Mouse (Mus musculus): ENCODE measurements around the gene Esam. TPM values are rescaled to one million over a fixed set of nuclear protein-coding genes. Genes with fewer than 3 reads are reported as not detected.
A peak's percentile ranks its signal among the peaks of the same experiment; 100 is the strongest.

Esam gene
- 24.8 and 42.8 TPM in 2 replicates for polyA plus RNA-seq (2014; fragmentation: Nextera tagmentation; extraction: Ambion mirVana)

DNA sequence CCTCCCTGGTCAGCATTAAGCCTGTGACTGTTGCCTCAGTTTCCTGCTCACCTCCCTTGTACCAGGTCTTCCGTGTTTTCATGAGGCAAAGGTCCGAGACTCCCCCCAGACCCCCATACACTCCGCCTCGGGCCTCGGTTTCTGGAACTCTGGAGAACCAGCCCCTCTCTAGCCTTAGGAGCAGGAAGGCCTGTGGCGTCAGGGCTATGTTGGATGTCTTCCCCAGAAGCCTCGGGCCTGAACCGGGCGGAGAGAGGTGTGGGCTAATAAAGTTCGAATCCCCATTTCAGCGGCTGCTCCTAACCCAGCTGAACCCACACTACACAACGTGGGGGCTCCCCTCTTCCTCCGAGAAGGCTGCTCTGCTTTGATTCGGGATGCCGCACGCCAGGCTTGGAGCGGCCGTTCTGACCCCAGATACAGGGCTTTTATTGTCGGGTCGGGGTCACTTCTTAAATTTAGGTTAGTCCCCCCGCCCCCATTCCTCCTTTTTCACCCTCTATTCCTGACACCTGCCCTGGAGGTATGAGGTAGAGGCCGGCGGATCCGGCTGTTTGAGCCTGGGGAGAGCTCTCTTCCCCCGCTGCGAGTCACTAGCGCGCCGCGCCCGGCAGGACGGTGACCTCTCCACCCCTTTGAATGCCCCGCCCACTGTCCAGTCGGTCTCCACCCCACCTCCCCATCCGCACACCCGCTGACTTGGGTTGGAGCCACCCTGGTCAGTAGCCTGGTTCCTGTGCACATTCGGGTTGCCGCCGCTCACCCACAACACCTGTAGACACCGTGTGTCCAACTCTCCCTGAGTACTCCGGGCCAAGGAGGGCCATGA, at the start of gene Esam:
Gene Esam (plus strand): TSS at position 683 of the 829 bp plus-strand sequence.
- H3K27ac ChIP-seq (replicated peaks; ENCODE audit: low read depth, low read length), result no peak within 1 kb of the TSS
- H3K27me3 ChIP-seq (ENCODE audit: control insufficient read depth, insufficient read depth, low read length), result peaks cover 63% of the 10 kb centered on the region
- peaks cover 17% of the 10 kb centered on the region for H3K36me3 ChIP-seq (ENCODE audit: control insufficient read depth, insufficient read depth, low read length)
- H3K9ac ChIP-seq (replicated peaks; ENCODE audit: low read length), result no peak within 1 kb of the TSS
- peak within 1 kb of the TSS; percentile 15; the same call in 1 of the 2 replicates for H3K4me3 ChIP-seq (replicated peaks; ENCODE audit: low read depth, low read length)
- H3K4me2 ChIP-seq (ENCODE audit: low read length), result 0 out of 2 replicates have a peak within 1 kb of the TSS, but pooled peaks have one; percentile 5
- no peaks in the 10 kb centered on the region for H3K9me3 ChIP-seq (ENCODE audit: control insufficient read depth, low read length)
- ATAC-seq (ENCODE audit: low FRiP score, low TSS enrichment), result 0 out of 2 replicates have a peak, but pooled peaks have one; percentile 31
- WGBS, result 5% methylated on average over 41 of the region's 41 CpGs
- H3K4me1 ChIP-seq (ENCODE audit: control insufficient read depth, insufficient read depth, low read length), result peaks cover 16% of the 10 kb centered on the region; the same call in 1 of the 2 replicates
- no peak for DNase-seq

DNA sequence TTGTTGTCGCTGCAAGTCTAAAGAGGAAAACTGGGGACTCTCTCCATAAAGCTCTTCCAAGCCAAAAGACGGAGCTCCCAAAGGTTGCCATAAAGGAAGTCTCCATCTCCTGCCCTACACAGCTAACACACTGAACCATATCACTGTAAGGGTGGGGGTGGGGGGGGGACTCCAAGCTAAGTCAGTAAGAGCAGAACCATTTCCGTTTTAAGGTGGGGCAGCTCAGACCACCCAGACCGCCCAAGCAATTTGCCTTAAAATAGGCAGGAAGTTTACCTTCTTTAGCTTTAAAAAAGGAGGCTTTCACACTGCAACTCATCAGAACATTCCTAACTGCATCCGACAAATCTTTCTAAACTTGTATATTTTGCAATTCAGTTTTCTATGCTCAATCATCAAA, 42.7 kb upstream of the Esam start:
- WGBS, result 79% methylated on average over 5 of the region's 5 CpGs
- Histone ChIP-seq H3K4me2 (ENCODE audit: low read length) (no peak overlapping the region), H3K4me1 (ENCODE audit: control insufficient read depth, insufficient read depth, low read length) (peaks cover 6% of the 10 kb centered on the region; the same call in 1 of the 2 replicates), H3K27me3 (ENCODE audit: control insufficient read depth, insufficient read depth, low read length) (no peaks in the 10 kb centered on the region), H3K9me3 (ENCODE audit: control insufficient read depth, low read length) (no peaks in the 10 kb centered on the region), H3K9ac (replicated peaks; ENCODE audit: low read length) (no peak overlapping the region), H3K4me3 (replicated peaks; ENCODE audit: low read depth, low read length) (no peak overlapping the region), H3K27ac (replicated peaks; ENCODE audit: low read depth, low read length) (no peak overlapping the region), H3K36me3 (ENCODE audit: control insufficient read depth, insufficient read depth, low read length) (no peaks in the 10 kb centered on the region)
- ATAC-seq (ENCODE audit: low FRiP score, low TSS enrichment) (no peak), DNase-seq (no peak)

DNA sequence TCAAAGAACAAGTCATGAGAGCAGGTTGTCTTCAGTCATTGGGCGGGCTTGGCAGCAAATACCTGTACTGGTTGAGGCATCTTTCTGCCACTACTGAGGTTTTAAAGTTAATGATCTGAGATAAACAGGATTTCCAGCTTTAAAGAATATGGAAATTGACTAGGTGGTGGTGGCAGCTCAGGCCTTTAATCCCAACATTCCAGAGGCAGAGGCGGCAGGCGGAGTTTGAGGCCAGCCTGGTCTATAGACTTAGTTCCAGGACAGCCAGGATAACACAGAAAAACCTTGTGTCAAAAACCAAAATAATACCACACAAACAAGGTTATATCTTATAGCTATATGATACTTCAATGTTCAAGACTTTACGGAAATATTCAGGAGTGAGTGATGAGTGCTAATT, 39.8 kb upstream of the Esam start:
- Histone ChIP-seq H3K36me3 (ENCODE audit: control insufficient read depth, insufficient read depth, low read length) (no peaks in the 10 kb centered on the region), H3K27ac (replicated peaks; ENCODE audit: low read depth, low read length) (peak overlapping the region; percentile 99; the same call in 1 of the 2 replicates), H3K4me1 (ENCODE audit: control insufficient read depth, insufficient read depth, low read length) (peaks cover 22% of the 10 kb centered on the region), H3K4me2 (ENCODE audit: low read length) (peak overlapping the region; percentile 94), H3K27me3 (ENCODE audit: control insufficient read depth, insufficient read depth, low read length) (no peaks in the 10 kb centered on the region), H3K9ac (replicated peaks; ENCODE audit: low read length) (peak overlapping the region; percentile 89; the same call in 1 of the 2 replicates), H3K4me3 (replicated peaks; ENCODE audit: low read depth, low read length) (peak overlapping the region; percentile 94), H3K9me3 (ENCODE audit: control insufficient read depth, low read length) (no peaks in the 10 kb centered on the region)
- DNase-seq, result no peak
- WGBS, result 29% methylated on average over 4 of the region's 4 CpGs
- ATAC-seq (ENCODE audit: low FRiP score, low TSS enrichment), result no peak

DNA sequence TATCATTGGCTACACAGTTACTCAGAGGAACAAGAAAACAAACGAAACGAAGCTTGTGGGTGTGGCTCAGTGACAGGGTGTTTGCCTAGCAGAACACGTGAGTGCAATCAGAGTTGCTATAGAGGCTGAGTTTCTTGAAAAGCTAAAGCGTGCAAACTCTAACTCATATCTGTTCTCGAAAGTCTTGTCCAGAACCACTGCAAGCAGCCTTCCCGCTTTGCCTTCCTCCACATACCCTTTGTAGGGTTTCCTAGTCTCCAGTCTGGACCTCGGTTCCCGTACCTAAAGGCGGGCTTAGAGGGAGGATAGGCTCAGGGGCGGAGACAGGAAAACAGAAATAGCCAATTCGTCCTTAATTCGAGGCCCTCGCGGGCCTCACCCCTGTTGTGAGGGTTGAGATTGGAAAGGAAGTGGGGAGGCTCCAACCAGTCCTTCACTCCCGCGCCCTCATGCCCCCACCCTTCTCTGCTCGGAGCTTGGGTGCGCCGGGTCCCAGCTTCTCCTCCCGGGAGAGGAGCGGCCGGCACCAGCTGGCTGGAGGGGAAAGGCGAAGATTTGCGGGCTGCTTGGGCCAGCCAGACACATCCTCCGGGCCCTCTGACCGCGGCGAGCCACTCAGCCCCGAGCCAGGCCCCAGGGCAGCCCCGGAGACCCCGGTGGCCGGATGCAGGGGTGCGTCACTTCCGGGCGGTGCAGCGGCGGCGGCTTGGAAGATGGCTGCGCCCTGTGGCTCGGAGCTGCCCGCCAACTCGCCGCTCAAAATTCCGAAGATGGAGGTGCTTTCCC, 39.1 kb upstream of the Esam start, which contains the start of gene Msantd2:
Gene Msantd2 (plus strand): TSS at position 709 of the 786 bp plus-strand sequence.
- Histone ChIP-seq H3K27me3 (ENCODE audit: control insufficient read depth, insufficient read depth, low read length) (no peaks in the 10 kb centered on the region), H3K4me2 (ENCODE audit: low read length) (peak within 1 kb of the TSS; percentile 94), H3K4me3 (replicated peaks; ENCODE audit: low read depth, low read length) (peak within 1 kb of the TSS; percentile 94), H3K4me1 (ENCODE audit: control insufficient read depth, insufficient read depth, low read length) (peaks cover 22% of the 10 kb centered on the region), H3K9me3 (ENCODE audit: control insufficient read depth, low read length) (no peaks in the 10 kb centered on the region), H3K27ac (replicated peaks; ENCODE audit: low read depth, low read length) (peak within 1 kb of the TSS; percentile 99), H3K36me3 (ENCODE audit: control insufficient read depth, insufficient read depth, low read length) (no peaks in the 10 kb centered on the region), H3K9ac (replicated peaks; ENCODE audit: low read length) (peak within 1 kb of the TSS; percentile 89)
- WGBS, result under 1% methylated on average over 44 of the region's 44 CpGs
- DNase-seq (peak; percentile 93), ATAC-seq (ENCODE audit: low FRiP score, low TSS enrichment) (peak; percentile 96)

DNA sequence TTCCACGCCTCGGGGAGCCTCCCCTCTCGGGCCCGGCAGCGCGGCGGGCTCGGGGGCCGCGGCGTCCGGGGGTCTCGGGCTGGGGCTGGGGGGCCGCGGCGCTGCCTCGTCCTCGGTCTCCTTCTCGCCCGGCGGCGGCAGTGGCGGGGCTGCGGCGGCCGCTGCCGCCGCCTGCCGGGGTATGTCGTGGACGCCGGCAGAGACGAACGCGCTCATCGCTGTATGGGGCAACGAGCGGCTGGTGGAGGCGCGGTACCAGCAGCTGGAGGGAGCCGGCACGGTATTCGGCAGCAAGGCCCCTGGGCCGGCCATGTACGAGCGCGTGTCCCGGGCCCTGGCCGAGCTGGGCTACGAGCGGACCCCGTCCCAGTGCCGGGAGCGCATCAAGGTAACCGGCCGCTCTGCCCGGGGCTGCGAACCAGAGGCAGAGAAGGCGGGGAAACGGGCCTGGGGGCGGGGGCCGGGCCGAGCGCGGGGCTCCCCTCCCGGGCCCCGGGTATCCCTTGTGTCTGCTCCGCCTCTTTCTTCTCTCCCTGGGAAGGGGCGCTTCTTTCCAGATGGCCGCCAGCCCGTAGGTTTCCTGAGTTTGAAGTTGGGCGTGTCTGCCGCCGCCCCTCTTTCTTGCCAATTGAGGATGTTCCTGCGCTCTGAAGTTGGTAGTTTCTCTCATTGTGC, 38.3 kb upstream of the Esam start:
- under 1% methylated on average over 71 of the region's 75 CpGs for WGBS
- DNase-seq (peak; percentile 66), ATAC-seq (ENCODE audit: low FRiP score, low TSS enrichment) (peak; percentile 81)
- Histone ChIP-seq H3K9ac (replicated peaks; ENCODE audit: low read length) (peak overlapping the region; percentile 89), H3K4me3 (replicated peaks; ENCODE audit: low read depth, low read length) (peak overlapping the region; percentile 94), H3K9me3 (ENCODE audit: control insufficient read depth, low read length) (no peaks in the 10 kb centered on the region), H3K4me2 (ENCODE audit: low read length) (peak overlapping the region; percentile 94), H3K36me3 (ENCODE audit: control insufficient read depth, insufficient read depth, low read length) (no peaks in the 10 kb centered on the region), H3K27me3 (ENCODE audit: control insufficient read depth, insufficient read depth, low read length) (no peaks in the 10 kb centered on the region), H3K4me1 (ENCODE audit: control insufficient read depth, insufficient read depth, low read length) (peaks cover 22% of the 10 kb centered on the region), H3K27ac (replicated peaks; ENCODE audit: low read depth, low read length) (peak overlapping the region; percentile 99)

DNA sequence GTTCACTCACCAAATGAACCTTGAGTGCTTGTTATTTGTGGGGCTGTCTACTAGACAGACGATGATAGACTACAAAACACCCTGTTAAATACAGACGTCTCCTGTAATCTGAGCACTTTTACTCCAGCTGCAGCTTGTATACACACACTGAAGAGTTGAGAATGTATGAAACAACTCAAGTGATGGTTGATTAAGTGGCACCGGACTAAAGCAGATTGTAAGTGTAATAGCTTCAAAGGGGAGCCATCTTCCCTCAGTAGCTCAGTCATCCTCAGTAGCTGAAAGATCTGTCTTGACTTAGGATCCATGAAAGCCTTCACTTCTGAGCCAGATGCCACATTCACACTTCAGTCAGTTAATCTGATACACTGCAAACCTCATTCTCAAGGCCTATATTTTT, 32.1 kb upstream of the Esam start:
- Histone ChIP-seq H3K9ac (replicated peaks; ENCODE audit: low read length) (no peak overlapping the region), H3K4me1 (ENCODE audit: control insufficient read depth, insufficient read depth, low read length) (peaks cover 10% of the 10 kb centered on the region), H3K27ac (replicated peaks; ENCODE audit: low read depth, low read length) (no peak overlapping the region), H3K4me3 (replicated peaks; ENCODE audit: low read depth, low read length) (no peak overlapping the region), H3K36me3 (ENCODE audit: control insufficient read depth, insufficient read depth, low read length) (0 out of 2 replicates have a peak, but pooled peaks cover 4% of the 10 kb centered on the region), H3K9me3 (ENCODE audit: control insufficient read depth, low read length) (no peaks in the 10 kb centered on the region), H3K27me3 (ENCODE audit: control insufficient read depth, insufficient read depth, low read length) (no peaks in the 10 kb centered on the region), H3K4me2 (ENCODE audit: low read length) (no peak overlapping the region)
- no peak for DNase-seq
- WGBS, result 88% methylated on average over 3 of the region's 3 CpGs
- no peak for ATAC-seq (ENCODE audit: low FRiP score, low TSS enrichment)

DNA sequence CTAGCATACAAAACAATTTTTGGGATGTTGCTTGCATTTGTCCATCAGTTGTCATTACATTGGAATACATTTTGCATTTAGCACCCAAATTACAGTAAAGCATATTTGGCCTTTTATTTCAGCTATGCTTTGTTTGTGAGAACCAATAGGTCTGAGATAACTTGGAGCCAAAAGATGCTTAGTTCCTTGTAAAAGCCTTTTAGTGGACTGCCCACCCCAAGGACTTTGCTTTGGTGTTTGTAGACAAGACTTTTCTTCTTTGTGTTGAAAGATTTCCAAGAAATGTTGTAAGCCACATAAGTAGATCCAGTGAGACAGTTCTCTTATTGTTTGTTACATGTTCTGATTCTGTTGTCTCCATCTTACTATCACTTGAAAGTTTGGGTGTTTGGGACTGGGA, 31.6 kb upstream of the Esam start:
- DNase-seq (no peak), ATAC-seq (ENCODE audit: low FRiP score, low TSS enrichment) (no peak)
- Histone ChIP-seq H3K4me3 (replicated peaks; ENCODE audit: low read depth, low read length) (no peak overlapping the region), H3K36me3 (ENCODE audit: control insufficient read depth, insufficient read depth, low read length) (0 out of 2 replicates have a peak, but pooled peaks cover 4% of the 10 kb centered on the region), H3K4me1 (ENCODE audit: control insufficient read depth, insufficient read depth, low read length) (peaks cover 4% of the 10 kb centered on the region; the same call in 1 of the 2 replicates), H3K27ac (replicated peaks; ENCODE audit: low read depth, low read length) (no peak overlapping the region), H3K9ac (replicated peaks; ENCODE audit: low read length) (no peak overlapping the region), H3K27me3 (ENCODE audit: control insufficient read depth, insufficient read depth, low read length) (no peaks in the 10 kb centered on the region), H3K9me3 (ENCODE audit: control insufficient read depth, low read length) (no peaks in the 10 kb centered on the region), H3K4me2 (ENCODE audit: low read length) (no peak overlapping the region)

DNA sequence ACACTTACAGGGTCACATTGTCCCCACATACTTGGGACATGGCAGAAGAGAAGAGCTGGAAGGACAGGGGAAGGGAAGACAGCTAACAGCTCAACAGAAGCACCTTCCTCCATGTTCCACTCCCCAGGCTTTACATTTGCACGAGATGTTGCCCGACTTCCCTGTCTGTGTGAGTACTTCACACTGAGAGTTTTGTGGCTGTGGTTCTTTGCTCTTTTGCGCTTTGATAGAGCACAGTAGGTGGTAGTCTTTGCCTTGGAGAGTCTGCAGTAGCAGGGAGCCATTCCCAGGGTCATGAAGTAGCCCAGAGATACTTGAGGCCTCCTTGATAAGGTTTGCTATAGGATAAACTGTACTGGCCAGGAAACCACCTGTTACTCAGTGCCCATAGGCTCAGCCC, 27.7 kb upstream of the Esam start:
- WGBS, result 78% methylated on average over 3 of the region's 3 CpGs
- no peaks in the 10 kb centered on the region for H3K27me3 ChIP-seq (ENCODE audit: control insufficient read depth, insufficient read depth, low read length)
- no peak overlapping the region for H3K27ac ChIP-seq (replicated peaks; ENCODE audit: low read depth, low read length)
- no peak for ATAC-seq (ENCODE audit: low FRiP score, low TSS enrichment)
- no peaks in the 10 kb centered on the region for H3K4me1 ChIP-seq (ENCODE audit: control insufficient read depth, insufficient read depth, low read length)
- H3K9ac ChIP-seq (replicated peaks; ENCODE audit: low read length), result no peak overlapping the region
- 0 out of 2 replicates have a peak, but pooled peaks cover 4% of the 10 kb centered on the region for H3K36me3 ChIP-seq (ENCODE audit: control insufficient read depth, insufficient read depth, low read length)
- H3K4me3 ChIP-seq (replicated peaks; ENCODE audit: low read depth, low read length), result no peak overlapping the region
- DNase-seq, result no peak
- no peaks in the 10 kb centered on the region for H3K9me3 ChIP-seq (ENCODE audit: control insufficient read depth, low read length)
- no peak overlapping the region for H3K4me2 ChIP-seq (ENCODE audit: low read length)

Data from midbrain, embryonic 14.5 days (tissue).